Comparison of ENCODE assay signal across 17 mouse cellular contexts in genomic region chr8:102693465-102693864, GRCm38 (mm10).
DNase-seq lines count a peak whose midpoint lies in the region; ATAC-seq and TF ChIP-seq lines count a peak whose summit lies in the region.
"Had no signal": no experiment of that assay in that cellular context is flagged by ENCODE, and none has a peak within 500 bp of the region (broad histone marks: within the 10 kb centered on the region; RNA-seq: fewer than 3 reads in every experiment).

No protein-coding gene starts in this region.

- WGBS in forebrain, embryonic 13.5 days, result 28% methylated on average over 1 of the region's 1 CpGs
- 21% methylated on average over 1 of the region's 1 CpGs for WGBS in forebrain, embryonic 11.5 days
- 39% methylated on average over 1 of the region's 1 CpGs for WGBS in kidney, postnatal 0 days
- WGBS in forebrain, postnatal 0 days, result 26% methylated on average over 1 of the region's 1 CpGs

- DNase-seq in forebrain, embryonic 11.5 days (ENCODE audit: low spot score), result no peak
- DNase-seq in kidney, postnatal 0 days (ENCODE audit: low spot score), result peak; percentile 19
- no peak for DNase-seq in kidney, postnatal 14 days
- peak; percentile 4 for DNase-seq in lung, postnatal 36 days
- DNase-seq in lung, adult 18-20 months, result no peak
- no peak for DNase-seq in forebrain, postnatal 0 days
- DNase-seq in natural killer cell, adult 2 months (ENCODE audit: low spot score in 2 of 2), result no peak
- DNase-seq: cerebellum, adult 11-12 months; cerebellum, postnatal 36 days; gastrocnemius, postnatal 14 days; kidney, adult 18-20 months; kidney, postnatal 36 days; lung, postnatal 10 days had no signal

- no peak overlapping the region for H3K9ac ChIP-seq in forebrain, embryonic 13.5 days
- no peak overlapping the region for H3K9ac ChIP-seq in forebrain, embryonic 11.5 days (ENCODE audit: low read length)
- no peak overlapping the region for H3K9ac ChIP-seq in kidney, postnatal 0 days (ENCODE audit: low read depth, low read length)
- no peak overlapping the region for H3K9ac ChIP-seq in forebrain, postnatal 0 days
- H3K9ac ChIP-seq: embryonic facial prominence, embryonic 12.5 days had no signal

- H3K4me3 ChIP-seq in forebrain, embryonic 13.5 days, result no peak overlapping the region
- H3K4me3 ChIP-seq in forebrain, embryonic 11.5 days (ENCODE audit: low read depth, low read length), result no peak overlapping the region
- H3K4me3 ChIP-seq in kidney, postnatal 0 days (replicated peaks; ENCODE audit: low read depth, low read length), result no peak overlapping the region
- H3K4me3 ChIP-seq in forebrain, postnatal 0 days (ENCODE audit: low read depth, low read length), result no peak overlapping the region
- H3K4me3 ChIP-seq: embryonic facial prominence, embryonic 12.5 days had no signal

- no peaks in the 10 kb centered on the region for H3K27me3 ChIP-seq in forebrain, embryonic 13.5 days
- H3K27me3 ChIP-seq in forebrain, embryonic 11.5 days (ENCODE audit: control insufficient read depth, insufficient read depth, low read length), result no peaks in the 10 kb centered on the region
- H3K27me3 ChIP-seq in kidney, postnatal 0 days (ENCODE audit: insufficient read depth, low read length), result no peaks in the 10 kb centered on the region
- no peaks in the 10 kb centered on the region for H3K27me3 ChIP-seq in forebrain, postnatal 0 days (ENCODE audit: insufficient read depth, low read length)
- H3K27me3 ChIP-seq: embryonic facial prominence, embryonic 12.5 days had no signal

- ATAC-seq in forebrain, embryonic 13.5 days, result peak; percentile 63; the same call in 1 of the 2 replicates
- ATAC-seq in forebrain, embryonic 11.5 days (replicated peaks; ENCODE audit: low FRiP score), result no peak
- no peak for ATAC-seq in kidney, postnatal 0 days (replicated peaks; ENCODE audit: low FRiP score, low read depth)
- ATAC-seq in forebrain, postnatal 0 days, result peak; percentile 36; the same call in 1 of the 2 replicates
- ATAC-seq: hindbrain, embryonic 16.5 days had no signal

- H3K9me3 ChIP-seq in forebrain, embryonic 13.5 days (replicated peaks), result no peaks in the 10 kb centered on the region
- H3K9me3 ChIP-seq in forebrain, embryonic 11.5 days (ENCODE audit: control insufficient read depth, low read length), result no peaks in the 10 kb centered on the region
- H3K9me3 ChIP-seq in kidney, postnatal 0 days (replicated peaks; ENCODE audit: low read length), result no peaks in the 10 kb centered on the region
- no peaks in the 10 kb centered on the region for H3K9me3 ChIP-seq in forebrain, postnatal 0 days (ENCODE audit: low read length)
- H3K9me3 ChIP-seq: embryonic facial prominence, embryonic 12.5 days had no signal

- peaks cover 9% of the 10 kb centered on the region for H3K4me1 ChIP-seq in forebrain, embryonic 13.5 days
- no peaks in the 10 kb centered on the region for H3K4me1 ChIP-seq in forebrain, embryonic 11.5 days (replicated peaks; ENCODE audit: control insufficient read depth, insufficient read depth, low read length)
- no peaks in the 10 kb centered on the region for H3K4me1 ChIP-seq in kidney, postnatal 0 days (replicated peaks; ENCODE audit: insufficient read depth, low read length)
- H3K4me1 ChIP-seq in forebrain, postnatal 0 days (ENCODE audit: insufficient read depth), result no peaks in the 10 kb centered on the region

- no peak overlapping the region for H3K4me2 ChIP-seq in forebrain, embryonic 13.5 days
- H3K4me2 ChIP-seq in forebrain, embryonic 11.5 days (ENCODE audit: low read depth, low read length, severe bottlenecking), result no peak overlapping the region
- no peak overlapping the region for H3K4me2 ChIP-seq in kidney, postnatal 0 days (ENCODE audit: low read length)
- H3K4me2 ChIP-seq in forebrain, postnatal 0 days (ENCODE audit: low read depth), result no peak overlapping the region
- H3K4me2 ChIP-seq: embryonic facial prominence, embryonic 12.5 days; midbrain, embryonic 11.5 days had no signal

- H3K36me3 ChIP-seq in forebrain, embryonic 13.5 days (ENCODE audit: poor library complexity, severe bottlenecking), result no peaks in the 10 kb centered on the region
- H3K36me3 ChIP-seq in forebrain, embryonic 11.5 days (ENCODE audit: control insufficient read depth, insufficient read depth, low read length), result no peaks in the 10 kb centered on the region
- H3K36me3 ChIP-seq in kidney, postnatal 0 days (ENCODE audit: insufficient read depth, low read length), result no peaks in the 10 kb centered on the region
- no peaks in the 10 kb centered on the region for H3K36me3 ChIP-seq in forebrain, postnatal 0 days (ENCODE audit: insufficient read depth)

- no peak for TF ChIP-seq CTCF in kidney, postnatal 0 days (IDR thresholded peaks at IDR 0.05; ENCODE audit: low read depth)
- no peak for TF ChIP-seq CTCF in forebrain, postnatal 0 days (IDR thresholded peaks at IDR 0.05; ENCODE audit: low read depth)

- H3K27ac ChIP-seq in forebrain, embryonic 13.5 days, result no peak overlapping the region
- H3K27ac ChIP-seq in forebrain, embryonic 11.5 days (ENCODE audit: low read depth, low read length), result no peak overlapping the region
- no peak overlapping the region for H3K27ac ChIP-seq in kidney, postnatal 0 days
- H3K27ac ChIP-seq in forebrain, postnatal 0 days (ENCODE audit: low read depth, low read length), result no peak overlapping the region
- H3K27ac ChIP-seq: embryonic facial prominence, embryonic 12.5 days had no signal

Comparison
In these comparisons a context has a peak if more than half of its experiments do, and no peak if none do; other contexts are left out.
1. ATAC-seq: peak in forebrain, embryonic 13.5 days (single experiment) and forebrain, postnatal 0 days (single experiment); none in forebrain, embryonic 11.5 days (single experiment) and kidney, postnatal 0 days (single experiment).
2. DNase-seq: peak in kidney, postnatal 0 days (single experiment) and lung, postnatal 36 days (single experiment); none in forebrain, embryonic 11.5 days (single experiment), kidney, postnatal 14 days (single experiment), lung, adult 18-20 months (0 of 2), forebrain, postnatal 0 days (single experiment) and natural killer cell, adult 2 months (0 of 2).